Mouse (Mus musculus) megakaryocyte, adult 5-6 weeks (primary cell): ENCODE measurements around the gene B230219D22Rik. TPM values are rescaled to one million over a fixed set of nuclear protein-coding genes. Genes with fewer than 3 reads are reported as not detected.

Experiments used
- ATAC-seq: 2 replicates; pipeline ENCODE4 v1.8.0; 2016; ENCODE audit warnings: mild to moderate bottlenecking, inconsistent platforms; ENCODE audit not compliant: poor library complexity, severe bottlenecking
- total RNA-seq, 2 experiments: library from RNA; stranded (forward) in 1 of 2; stranded (reverse) in 1 of 2; fragments of 153-499, 151-499 nt in 1 of 2; fragments of 221-1000, 200-1000 nt in 1 of 2; gene quantifications; 2 replicates each; pipeline versions ENCODE4 v1.2.3 to v1.2.4; 2015 to 2017

The B230219D22Rik gene
- total RNA-seq, 2 experiments from 2014 or later: 32.5 to 68.7 TPM

- no peak for ATAC-seq
These were observed 33.7 kb downstream of the B230219D22Rik start for GRCm38 (mm10) chr13:55726598-55727119.

GRCm38 (mm10) chr13:55727120-55727838 is 34.4 kb downstream of the B230219D22Rik start, which contains the start of gene Pcbd2:
Gene Pcbd2, plus strand, starts transcription at chr13:55727368.
- peak; percentile 93 for ATAC-seq

DNA sequence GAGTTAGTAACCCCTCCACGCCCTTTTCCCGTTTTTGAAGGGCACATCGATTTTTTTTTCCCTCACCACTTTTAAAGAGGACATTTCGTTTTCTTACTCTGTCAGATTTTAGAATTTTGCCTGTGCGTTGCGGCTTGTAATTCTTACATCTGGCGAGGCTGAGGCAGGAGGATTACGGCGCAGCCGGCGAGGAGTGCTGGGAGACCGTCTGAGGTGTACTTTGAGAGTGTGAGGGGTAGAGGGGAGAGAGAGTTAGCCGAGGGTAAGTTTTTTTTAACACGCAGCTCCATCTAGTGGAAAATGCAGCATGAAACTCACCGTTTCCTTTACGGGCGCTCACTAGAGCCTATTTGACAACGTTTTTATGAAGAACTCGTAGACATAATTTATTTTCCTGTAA is 34.9 kb downstream of the B230219D22Rik start:
- ATAC-seq: peak; percentile 79

- no peak for ATAC-seq
These were observed 37.8 kb downstream of the B230219D22Rik start for GRCm38 (mm10) chr13:55730716-55731115.

- no peak for ATAC-seq
These were observed 39.2 kb downstream of the B230219D22Rik start for GRCm38 (mm10) chr13:55732121-55732520.

DNA sequence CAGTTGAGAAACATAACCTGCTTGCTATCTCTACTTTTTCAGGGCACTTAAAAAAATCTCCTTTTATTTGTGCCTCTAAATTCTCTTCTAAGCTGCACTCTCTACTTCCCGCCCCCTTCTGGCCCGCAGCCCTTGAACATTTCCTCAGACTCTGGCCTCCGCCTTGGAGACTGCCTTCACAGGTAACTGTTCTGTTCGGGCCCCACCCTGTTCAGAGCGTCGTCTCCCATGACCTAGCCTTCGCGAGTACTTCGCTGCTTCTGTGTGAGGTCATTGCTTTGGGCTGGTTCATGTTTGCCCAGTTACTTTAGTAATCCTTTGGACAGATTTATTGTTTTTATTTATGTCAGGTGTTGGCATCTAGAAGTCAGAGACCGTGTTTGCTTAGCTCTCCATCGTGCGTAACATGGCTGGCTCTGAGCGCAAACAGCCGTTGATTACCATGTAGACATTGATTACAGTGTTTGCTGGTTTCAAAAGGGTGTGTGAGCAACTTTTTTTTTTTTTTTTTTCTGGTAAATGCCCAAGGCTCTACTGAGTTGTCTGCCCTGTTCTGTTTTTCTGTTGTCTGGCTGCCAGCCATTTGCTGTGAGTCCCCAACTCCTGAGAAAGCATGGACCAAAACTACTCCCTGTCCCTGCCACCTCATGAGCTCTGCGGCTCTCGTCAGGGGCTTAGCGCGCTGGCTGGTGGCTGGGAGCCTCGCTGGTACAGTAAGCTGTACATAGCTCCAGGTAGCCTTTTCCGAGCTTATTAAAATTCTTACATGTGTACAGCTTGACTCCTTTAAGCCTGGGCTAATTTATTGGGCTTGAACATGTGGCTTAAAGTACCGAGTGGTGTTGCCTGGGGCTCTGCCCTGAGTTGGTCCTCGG is 40.9 kb downstream of the B230219D22Rik start:
- ATAC-seq: no peak

GRCm38 (mm10) chr13:55737885-55738284 is 45.0 kb downstream of the B230219D22Rik start:
- no peak for ATAC-seq

DNA sequence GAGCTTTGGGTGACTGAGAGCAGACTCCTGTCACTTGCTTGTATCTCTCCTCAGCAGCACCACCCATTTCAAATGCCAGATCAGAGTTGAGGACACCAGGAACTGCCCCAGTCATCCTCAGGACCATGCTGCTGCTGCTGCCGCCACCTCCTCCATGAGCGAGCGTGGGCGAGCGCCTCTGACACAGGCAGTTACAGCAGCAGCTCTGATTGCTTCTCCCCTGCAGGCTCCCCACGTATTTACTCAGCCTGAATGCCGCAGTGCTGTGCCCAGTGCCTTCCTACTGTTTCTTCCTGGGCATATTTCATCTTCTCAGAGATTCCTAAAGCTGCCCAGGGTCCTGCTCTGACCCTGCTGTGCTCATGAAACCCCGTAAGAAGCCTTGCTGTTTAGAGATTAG is 49.4 kb downstream of the B230219D22Rik start:
- no peak for ATAC-seq

Other genes starting within 250 kb of the B230219D22Rik start
- gene Grk6, start 248.1 kb upstream of the B230219D22Rik start, total RNA-seq (2015): 87.3 and 89.9 TPM in 2 replicates
- 144 and 155 TPM in 2 replicates for gene Grk6, start 248.1 kb upstream of the B230219D22Rik start, total RNA-seq (2017)
- gene Prr7, start 228.9 kb upstream of the B230219D22Rik start, total RNA-seq (2015): 1.1 and 1.2 TPM in 2 replicates
- 1.4 and 1.8 TPM in 2 replicates for gene Prr7, start 228.9 kb upstream of the B230219D22Rik start, total RNA-seq (2017)
- 0.18 TPM in 1 of 2 replicates, not detected in the other for gene Dbn1, start 205.0 kb upstream of the B230219D22Rik start, total RNA-seq (2015)
- gene Dbn1, start 205.0 kb upstream of the B230219D22Rik start, total RNA-seq (2017): 0.57 and 2.9 TPM in 2 replicates
- gene Pdlim7, start 179.4 kb upstream of the B230219D22Rik start, total RNA-seq (2015): 23.8 and 25.9 TPM in 2 replicates
- 9.4 and 12.4 TPM in 2 replicates for gene Pdlim7, start 179.4 kb upstream of the B230219D22Rik start, total RNA-seq (2017)
- gene Dok3, start 163.8 kb upstream of the B230219D22Rik start, total RNA-seq (2015): 73.6 and 80.6 TPM in 2 replicates
- 81.2 and 88.6 TPM in 2 replicates for gene Dok3, start 163.8 kb upstream of the B230219D22Rik start, total RNA-seq (2017)
- gene Ddx41, start 156.5 kb upstream of the B230219D22Rik start, total RNA-seq (2015): 16.2 and 20.9 TPM in 2 replicates
- gene Ddx41, start 156.5 kb upstream of the B230219D22Rik start, total RNA-seq (2017): 41.4 and 56.6 TPM in 2 replicates
- gene Fam193b, start 122.0 kb upstream of the B230219D22Rik start, total RNA-seq (2015): 29.7 and 35.4 TPM in 2 replicates
- gene Fam193b, start 122.0 kb upstream of the B230219D22Rik start, total RNA-seq (2017): 19.1 and 26.4 TPM in 2 replicates
- 44.1 and 54.7 TPM in 2 replicates for gene Tmed9, start 119.4 kb upstream of the B230219D22Rik start, total RNA-seq (2015)
- 87.7 and 100 TPM in 2 replicates for gene Tmed9, start 119.4 kb upstream of the B230219D22Rik start, total RNA-seq (2017)
- 10.4 TPM in 2 replicates for gene B4galt7, start 93.2 kb upstream of the B230219D22Rik start, total RNA-seq (2015)
- gene B4galt7, start 93.2 kb upstream of the B230219D22Rik start, total RNA-seq (2017): 11.3 and 11.8 TPM in 2 replicates
- gene Caml, start 70.1 kb upstream of the B230219D22Rik start, total RNA-seq (2015): 30.5 and 30.6 TPM in 2 replicates
- gene Caml, start 70.1 kb upstream of the B230219D22Rik start, total RNA-seq (2017): 25.9 and 36.6 TPM in 2 replicates
- gene Ddx46, start 58.1 kb upstream of the B230219D22Rik start, total RNA-seq (2015): 44.2 and 49.5 TPM in 2 replicates
- gene Ddx46, start 58.1 kb upstream of the B230219D22Rik start, total RNA-seq (2017): 58.1 and 60.1 TPM in 2 replicates
- 24.4 and 32.2 TPM in 2 replicates for gene Txndc15, start 21.5 kb downstream of the B230219D22Rik start, total RNA-seq (2015)
- 36.8 and 48.9 TPM in 2 replicates for gene Txndc15, start 21.5 kb downstream of the B230219D22Rik start, total RNA-seq (2017)
- 48.9 and 56.0 TPM in 2 replicates for gene Pcbd2, start 34.2 kb downstream of the B230219D22Rik start, total RNA-seq (2015)
- 14.6 and 20.9 TPM in 2 replicates for gene Pcbd2, start 34.2 kb downstream of the B230219D22Rik start, total RNA-seq (2017)
- gene Catsper3, start 91.4 kb downstream of the B230219D22Rik start, total RNA-seq (2015): not detected in 2 replicates
- gene Catsper3, start 91.4 kb downstream of the B230219D22Rik start, total RNA-seq (2017): not detected in 2 replicates
- gene Pitx1, start 143.1 kb downstream of the B230219D22Rik start, total RNA-seq (2015): not detected in 2 replicates
- gene Pitx1, start 143.1 kb downstream of the B230219D22Rik start, total RNA-seq (2017): not detected in 2 replicates